Mouse (Mus musculus) T-helper 1 cell (primary cell): ENCODE data around the gene Vps33a.

Source experiments
- in situ Hi-C: fragments of 300-600 bp; cut with MboI, MseI; formaldehyde crosslinking; loops from one replicate; pipeline ENCODE4 v1.15.1; 2025; ENCODE audit warnings: high pct_unique_total_duplicates

The Vps33a gene

GRCm38 (mm10) chr5:123525281-123525680 lies 47.6 kb downstream of the Vps33a start, which contains the start of gene Gm49027:
Gm49027 (minus strand) TSS chr5:123525488.
- in situ Hi-C loops, result no loop called here

GRCm38 (mm10) chr5:123524393-123524750 lies 48.5 kb downstream of the Vps33a start:
- in situ Hi-C loops, result no loop called here

- in situ Hi-C loops, result no loop called here
Measured at GRCm38 (mm10) chr5:123523692-123524392, 49.0 kb downstream of the Vps33a start, which contains the start of gene Diablo. Diablo (minus strand) TSS chr5:123524176.

- in situ Hi-C loops, result no loop called here
Measured at GRCm38 (mm10) chr5:123522166-123522565, 50.7 kb downstream of the Vps33a start.

GRCm38 (mm10) chr5:123521621-123522020 lies 51.2 kb downstream of the Vps33a start:
- in situ Hi-C loops, result no loop called here

- in situ Hi-C loops, result no loop called here
Measured at GRCm38 (mm10) chr5:123520666-123521065, 52.2 kb downstream of the Vps33a start.

GRCm38 (mm10) chr5:123514871-123515270 lies 58.0 kb downstream of the Vps33a start:
- in situ Hi-C loops, result loop anchor here (5.0 kb wide), 1 partner anchor 97 kb away; no protein-coding TSS in a partner anchor

GRCm38 (mm10) chr5:123512102-123512501 lies 60.7 kb downstream of the Vps33a start:
- in situ Hi-C loops, result loop anchor here (5.0 kb wide), 1 partner anchor 100 kb away; no protein-coding TSS in a partner anchor

GRCm38 (mm10) chr5:123511426-123511825 lies 61.4 kb downstream of the Vps33a start:
- in situ Hi-C loops, result loop anchor here (5.0 kb wide), 1 partner anchor 101 kb away; no protein-coding TSS in a partner anchor

GRCm38 (mm10) chr5:123510160-123510559 lies 62.7 kb downstream of the Vps33a start, which contains the start of gene B3gnt4:
B3gnt4 (plus strand) TSS chr5:123510460.
- in situ Hi-C loops, result loop anchor here (5.0 kb wide), 1 partner anchor 102 kb away; no protein-coding TSS in a partner anchor

- in situ Hi-C loops, result no loop called here
Measured at GRCm38 (mm10) chr5:123508921-123509320, 63.9 kb downstream of the Vps33a start.

- in situ Hi-C loops, result no loop called here
Measured at GRCm38 (mm10) chr5:123507936-123508723, 64.7 kb downstream of the Vps33a start.

- in situ Hi-C loops, result no loop called here
Measured at GRCm38 (mm10) chr5:123501973-123502372, 70.9 kb downstream of the Vps33a start.

- in situ Hi-C loops, result loop anchor here (5.0 kb wide), 1 partner anchor 57 kb away; no protein-coding TSS in a partner anchor
Measured at GRCm38 (mm10) chr5:123499717-123500116, 73.1 kb downstream of the Vps33a start.

- in situ Hi-C loops, result loop anchor here (10.0 kb wide), 1 partner anchor 1875 kb away; the partner anchor contains the start of gene Acad12
Measured at GRCm38 (mm10) chr5:123489935-123490334, 82.9 kb downstream of the Vps33a start.

- in situ Hi-C loops, result loop anchor here (10.0 kb wide), 1 partner anchor 1874 kb away; the partner anchor contains the start of gene Acad12
Measured at GRCm38 (mm10) chr5:123489112-123489785, 83.6 kb downstream of the Vps33a start, which contains the start of the genes Lrrc43 and Il31. Lrrc43 (plus strand) TSS chr5:123489305. Il31 (minus strand) TSS chr5:123489489.

GRCm38 (mm10) chr5:123487659-123488395 lies 85.0 kb downstream of the Vps33a start:
- in situ Hi-C loops, result loop anchor here (10.0 kb wide), 1 partner anchor 1873 kb away; the partner anchor contains the start of gene Acad12
